Mouse (Mus musculus) neural tube, embryonic 11.5 days (tissue): Measurements from ENCODE around the gene Pbx1. TPM values are rescaled to one million over a fixed set of nuclear protein-coding genes. Genes with fewer than 3 reads are reported as not detected.

Experiments
- ATAC-seq: fragments of 200-750 bp; cut with Nextera tagmentation; 2 replicates; pipeline ENCODE4 v1.8.0; 2017; ENCODE audit warnings: moderate number of reproducible peaks, mild to moderate bottlenecking, moderate TSS enrichment, moderate library complexity; ENCODE audit not compliant: insufficient read depth, low FRiP score, low TSS enrichment
- DNase-seq: peaks from one replicate; pipeline ENCODE4 v3.0.0-alpha.2; 2015; ENCODE audit warnings: low spot score
- H3K27ac ChIP-seq: fragments of 300-500 bp; sonication (generic); 2 replicates; pipeline ENCODE4 v1.5.1; 2014; ENCODE audit warnings: low read depth, mild to moderate bottlenecking, low read length
- H3K27me3 ChIP-seq: fragments of 300-500 bp; sonication (generic); 2 replicates; pipeline ENCODE4 v1.6.1; 2014; ENCODE audit warnings: mild to moderate bottlenecking, low read length, mixed read lengths; ENCODE audit not compliant: control insufficient read depth, insufficient read depth
- H3K36me3 ChIP-seq: fragments of 300-500 bp; sonication (generic); 2 replicates; pipeline ENCODE4 v1.6.1; 2014; ENCODE audit warnings: mild to moderate bottlenecking, low read length, moderate library complexity, mixed read lengths; ENCODE audit not compliant: control insufficient read depth, insufficient read depth
- H3K4me1 ChIP-seq: fragments of 300-500 bp; sonication (generic); 2 replicates; pipeline ENCODE4 v1.6.1; 2014; ENCODE audit warnings: low read length, mixed read lengths; ENCODE audit not compliant: control insufficient read depth, insufficient read depth
- H3K4me2 ChIP-seq: fragments of 300-500 bp; sonication (generic); 2 replicates; pipeline ENCODE4 v1.6.1; 2014; ENCODE audit warnings: low read depth, mild to moderate bottlenecking, moderate library complexity
- H3K4me3 ChIP-seq: fragments of 300-500 bp; sonication (generic); 2 replicates; pipeline ENCODE4 v1.5.1; 2014; ENCODE audit warnings: low read depth, low read length
- H3K9ac ChIP-seq: fragments of 300-500 bp; sonication (generic); 2 replicates; pipeline ENCODE4 v1.6.1; 2014; ENCODE audit warnings: mild to moderate bottlenecking, low read length
- H3K9me3 ChIP-seq: fragments of 300-500 bp; sonication (generic); 2 replicates; pipeline ENCODE4 v1.6.1; 2016; ENCODE audit warnings: low read length; ENCODE audit not compliant: control insufficient read depth
- WGBS: fragments of 180-500 bp; shearing (Covaris S2); extraction: QIAGEN DNeasy Blood & Tissue Kit; methylation state at CpG from one replicate; pipeline ENCODE4 v1.1.7; 2014; 5-methylcytosine and 5-hydroxymethylcytosine counted together
- polyA plus RNA-seq: library from polyadenylated mRNA; unstranded; fragments of >200 nt; fragmentation: Nextera tagmentation; extraction: Ambion mirVana; gene quantifications from 2 replicates; pipeline ENCODE4 v1.2.1, GENCODE M21; 2014

Gene Pbx1
- polyA plus RNA-seq, 1 experiment from 2014 or later, result 45.8 TPM

- WGBS, result 87% methylated on average over 12 of the region's 12 CpGs
Observed at GRCm38 (mm10) chr1:168374953-168375600, 57.0 kb downstream of the Pbx1 start.

DNA sequence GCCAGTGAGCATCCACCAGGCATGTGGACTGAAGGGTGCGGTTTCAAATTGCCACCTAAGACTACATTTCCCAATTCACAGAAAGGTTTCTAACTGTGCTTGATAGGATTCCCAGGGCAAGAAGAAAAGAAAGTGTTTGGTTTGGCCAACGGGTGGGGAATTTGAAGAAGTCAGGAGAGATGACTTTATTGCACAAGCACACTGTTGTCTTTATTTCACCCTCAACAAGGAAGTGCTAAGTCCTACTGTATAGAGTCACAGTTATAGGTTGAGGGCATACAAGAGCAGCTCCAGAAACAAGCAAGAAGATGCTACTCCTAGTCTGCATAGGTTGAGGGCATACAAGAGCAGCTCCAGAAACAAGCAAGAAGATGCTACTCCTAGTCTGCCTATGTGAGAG lies 60.0 kb downstream of the Pbx1 start:
- Histone ChIP-seq H3K36me3 (no peaks in the 10 kb centered on the region), H3K4me1 (peaks cover 5% of the 10 kb centered on the region; the same call in 1 of the 2 replicates), H3K4me3 (no peak overlapping the region), H3K4me2 (no peak overlapping the region), H3K27me3 (no peaks in the 10 kb centered on the region), H3K9me3 (no peaks in the 10 kb centered on the region), H3K9ac (no peak overlapping the region), H3K27ac (no peak overlapping the region)
- DNase-seq (no peak), ATAC-seq (no peak)
- WGBS, result 84% methylated on average over 2 of the region's 2 CpGs

More at GRCm38 (mm10) chr1:168374953-168375600, 57.0 kb downstream of the Pbx1 start:
- Histone ChIP-seq H3K9ac (no peak overlapping the region), H3K9me3 (no peaks in the 10 kb centered on the region), H3K27ac (no peak overlapping the region), H3K4me3 (no peak overlapping the region), H3K36me3 (no peaks in the 10 kb centered on the region), H3K4me2 (no peak overlapping the region), H3K4me1 (peaks cover under 1% of the 10 kb centered on the region; the same call in 1 of the 2 replicates), H3K27me3 (no peaks in the 10 kb centered on the region)
- DNase-seq, result no peak
- ATAC-seq, result no peak

GRCm38 (mm10) chr1:168370966-168371365 lies 61.1 kb downstream of the Pbx1 start:
- ATAC-seq (no peak), DNase-seq (no peak)
- Histone ChIP-seq H3K9me3 (no peaks in the 10 kb centered on the region), H3K4me3 (no peak overlapping the region), H3K4me2 (no peak overlapping the region), H3K36me3 (no peaks in the 10 kb centered on the region), H3K27me3 (no peaks in the 10 kb centered on the region), H3K27ac (no peak overlapping the region), H3K4me1 (peaks cover 5% of the 10 kb centered on the region; the same call in 1 of the 2 replicates), H3K9ac (no peak overlapping the region)
- WGBS, result 93% methylated on average over 9 of the region's 9 CpGs

DNA sequence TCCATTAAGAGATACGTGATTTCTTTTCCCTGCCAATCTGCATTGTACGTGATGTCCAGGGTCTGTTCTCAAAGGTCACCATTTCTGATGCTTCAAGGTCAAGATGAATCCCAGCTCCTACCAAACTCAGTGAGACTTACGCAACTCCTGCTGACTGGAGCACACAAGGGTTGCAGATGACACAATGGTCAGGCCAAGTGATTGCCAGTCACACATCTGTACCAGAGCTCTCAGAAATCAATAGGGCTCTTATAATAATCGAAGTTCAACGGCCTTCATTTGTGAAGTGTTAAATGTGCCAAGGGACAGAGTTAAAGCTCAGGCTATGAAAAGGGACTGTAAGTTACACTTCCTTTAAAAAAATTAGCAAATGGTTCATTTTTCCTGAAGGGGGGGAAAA lies 65.8 kb downstream of the Pbx1 start:
- Histone ChIP-seq H3K4me3 (no peak overlapping the region), H3K4me1 (peaks cover 16% of the 10 kb centered on the region), H3K36me3 (no peaks in the 10 kb centered on the region), H3K9ac (no peak overlapping the region), H3K9me3 (no peaks in the 10 kb centered on the region), H3K27ac (no peak overlapping the region), H3K27me3 (no peaks in the 10 kb centered on the region), H3K4me2 (no peak overlapping the region)
- no peak for ATAC-seq
- no peak for DNase-seq
- WGBS, result 79% methylated on average over 5 of the region's 5 CpGs

GRCm38 (mm10) chr1:168364325-168364724 lies 67.7 kb downstream of the Pbx1 start:
- Histone ChIP-seq H3K27me3 (no peaks in the 10 kb centered on the region), H3K4me2 (no peak overlapping the region), H3K36me3 (no peaks in the 10 kb centered on the region), H3K4me1 (peaks cover 23% of the 10 kb centered on the region), H3K9ac (no peak overlapping the region), H3K4me3 (no peak overlapping the region), H3K27ac (no peak overlapping the region), H3K9me3 (no peaks in the 10 kb centered on the region)
- no peak for DNase-seq
- WGBS, result 39% methylated on average over 7 of the region's 7 CpGs
- no peak for ATAC-seq

GRCm38 (mm10) chr1:168363053-168363452 lies 69.0 kb downstream of the Pbx1 start:
- ATAC-seq (no peak), DNase-seq (no peak)
- Histone ChIP-seq H3K9ac (no peak overlapping the region), H3K4me3 (no peak overlapping the region), H3K4me2 (no peak overlapping the region), H3K27ac (no peak overlapping the region), H3K9me3 (no peaks in the 10 kb centered on the region), H3K4me1 (peaks cover 36% of the 10 kb centered on the region), H3K27me3 (no peaks in the 10 kb centered on the region), H3K36me3 (no peaks in the 10 kb centered on the region)
- 92% methylated on average over 11 of the region's 11 CpGs for WGBS

DNA sequence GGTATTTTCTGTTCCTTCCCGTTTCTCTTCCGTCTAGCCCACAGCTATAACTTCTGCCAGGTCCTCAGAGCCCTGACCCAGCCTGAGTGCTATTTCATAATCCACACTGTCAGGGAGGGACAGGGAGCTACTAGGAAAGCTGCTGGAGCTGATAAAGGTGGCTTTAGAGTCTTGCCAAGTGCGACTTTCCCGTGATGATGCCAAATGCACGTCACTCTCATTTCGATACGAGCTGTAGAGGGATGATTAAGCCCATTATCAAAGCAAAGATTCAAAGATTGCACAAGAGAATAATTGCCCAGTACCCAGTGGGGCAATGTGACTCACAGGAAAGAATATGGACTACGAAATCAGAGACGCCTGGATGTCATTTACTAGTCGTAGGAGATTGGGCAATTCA lies 69.6 kb downstream of the Pbx1 start:
- H3K9ac ChIP-seq, result no peak overlapping the region
- no peak for DNase-seq
- 84% methylated on average over 10 of the region's 10 CpGs for WGBS
- H3K27me3 ChIP-seq, result no peaks in the 10 kb centered on the region
- H3K4me3 ChIP-seq, result no peak overlapping the region
- H3K36me3 ChIP-seq, result no peaks in the 10 kb centered on the region
- H3K27ac ChIP-seq, result no peak overlapping the region
- no peak overlapping the region for H3K4me2 ChIP-seq
- no peaks in the 10 kb centered on the region for H3K9me3 ChIP-seq
- peaks cover 38% of the 10 kb centered on the region for H3K4me1 ChIP-seq
- no peak for ATAC-seq

DNA sequence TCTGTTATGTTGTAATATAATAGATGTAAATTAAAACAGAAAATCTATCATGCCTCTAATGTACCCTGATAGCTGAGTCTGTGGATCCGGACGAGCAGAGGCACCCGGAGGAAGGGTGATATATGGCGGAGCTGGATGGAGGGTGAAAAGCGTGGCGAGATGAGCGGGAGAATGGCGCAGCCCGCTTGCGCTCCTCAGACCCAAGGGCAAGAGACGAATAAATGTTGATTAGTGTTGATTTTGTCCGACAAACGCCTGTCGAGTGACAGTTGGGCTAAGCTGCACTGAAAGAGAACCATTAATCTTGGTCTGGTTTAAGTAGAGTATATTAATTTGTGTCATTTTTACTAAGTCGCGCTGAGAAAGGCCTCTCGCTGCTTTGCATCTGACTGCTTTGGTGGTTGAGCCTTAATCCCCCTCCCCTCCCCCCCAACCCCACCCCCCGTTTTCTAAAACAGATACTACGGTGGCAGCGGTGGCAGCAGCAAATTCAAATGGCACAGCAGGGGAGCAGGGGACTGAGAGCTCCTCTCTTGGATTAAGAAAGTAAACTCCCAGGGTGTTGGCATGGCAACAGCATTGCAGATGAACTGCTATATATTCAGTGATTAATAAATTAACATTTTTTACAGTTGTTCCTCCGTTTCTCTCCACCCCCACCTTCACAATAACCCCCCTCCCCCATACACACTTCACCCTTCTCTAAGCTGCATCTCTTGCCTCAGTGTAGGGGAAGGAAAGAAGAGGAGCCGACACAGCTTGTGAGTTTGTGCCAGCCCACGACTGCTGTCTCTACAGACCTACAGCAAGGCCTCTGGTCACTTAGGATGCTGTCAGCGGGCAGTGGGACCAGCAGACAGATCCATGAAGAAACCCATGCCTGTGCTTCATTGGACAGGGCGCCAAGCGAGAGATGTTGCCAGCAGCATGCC lies 74.1 kb downstream of the Pbx1 start:
- no peaks in the 10 kb centered on the region for H3K36me3 ChIP-seq
- 4% methylated on average over 26 of the region's 26 CpGs for WGBS
- DNase-seq (peak; percentile 74), ATAC-seq (peak; percentile 85)
- peak overlapping the region; percentile 29; the same call in 1 of the 2 replicates for H3K9ac ChIP-seq
- H3K27me3 ChIP-seq, result no peaks in the 10 kb centered on the region
- peak overlapping the region; percentile 13; the same call in 1 of the 2 replicates for H3K4me3 ChIP-seq
- H3K27ac ChIP-seq, result peak overlapping the region; percentile 68
- H3K4me1 ChIP-seq, result peaks cover 67% of the 10 kb centered on the region
- peak overlapping the region; percentile 43 for H3K4me2 ChIP-seq
- no peaks in the 10 kb centered on the region for H3K9me3 ChIP-seq
